Mouse (Mus musculus) gastrocnemius, postnatal 14 days (tissue): ENCODE measurements around the gene Rpf1. TPM values are rescaled to one million over a fixed set of nuclear protein-coding genes. Genes with fewer than 3 reads are reported as not detected.

Source experiments
- DNase-seq: peaks from one replicate; pipeline ENCODE4 v3.0.0; 2021; ENCODE audit warnings: mixed read lengths
- intact Hi-C: fragments of 180-260 bp; cut with DNase I; formaldehyde crosslinking; loops from one replicate; pipeline ENCODE4 v1.15.1; 2025; ENCODE audit warnings: low total_unique reads
- total RNA-seq, 2 experiments: library from RNA; stranded (reverse); gene quantifications; 2 replicates each; pipeline ENCODE4 v1.2.3; 2021

The Rpf1 gene
- total RNA-seq, 2 experiments from 2014 or later, result 12.9 to 14.5 TPM

- intact Hi-C loops, result no loop called here
Measured at GRCm38 (mm10) chr3:146506711-146507110, 14.5 kb downstream of the Rpf1 start.

GRCm38 (mm10) chr3:146501601-146502123, 19.6 kb downstream of the Rpf1 start:
- no peak for DNase-seq
- intact Hi-C loops, result no loop called here

More at GRCm38 (mm10) chr3:146506711-146507110, 14.5 kb downstream of the Rpf1 start:
- no peak for DNase-seq

GRCm38 (mm10) chr3:146500810-146501201, 20.4 kb downstream of the Rpf1 start:
- intact Hi-C loops, result no loop called here
- DNase-seq, result no peak

GRCm38 (mm10) chr3:146500003-146500809, 21.0 kb downstream of the Rpf1 start:
- intact Hi-C loops, result no loop called here
- DNase-seq, result peak; percentile 61

DNA sequence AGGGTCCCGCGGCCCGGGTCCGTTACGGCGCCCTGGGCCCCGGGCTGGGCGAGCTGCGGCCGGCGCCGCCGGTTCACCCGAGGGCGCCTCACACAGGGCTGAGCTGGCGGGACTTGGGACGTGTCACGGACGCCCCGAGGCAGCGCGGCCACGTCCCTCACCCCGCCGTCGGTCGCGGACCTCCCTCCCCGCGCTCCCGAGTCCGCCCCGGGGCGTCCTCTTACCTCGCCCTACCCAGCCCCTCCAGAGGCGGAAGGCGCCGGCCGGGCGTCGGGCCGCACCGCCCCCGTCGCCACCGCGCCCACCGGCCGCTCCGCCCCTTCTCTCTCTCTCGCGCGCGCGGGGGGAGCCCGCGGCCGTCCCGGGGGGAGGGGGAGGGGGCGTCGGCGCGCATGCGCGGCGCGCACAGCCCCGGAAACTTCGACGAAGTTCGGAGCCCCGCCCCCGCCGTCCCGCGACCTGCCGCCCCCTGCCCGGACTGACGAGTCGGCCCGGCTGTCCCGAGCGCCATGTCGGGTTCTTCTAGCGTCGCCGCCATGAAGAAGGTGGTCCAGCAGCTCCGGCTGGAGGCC, 21.7 kb downstream of the Rpf1 start, which contains the start of the genes Spata1 and Gng5:
Gene Spata1, minus strand, starts transcription at position 323 of the 572 bp plus-strand sequence.
Gene Gng5, plus strand, starts transcription at position 377 of the 572 bp plus-strand sequence.
- intact Hi-C loops, result no loop called here
- peak; percentile 89 for DNase-seq

DNA sequence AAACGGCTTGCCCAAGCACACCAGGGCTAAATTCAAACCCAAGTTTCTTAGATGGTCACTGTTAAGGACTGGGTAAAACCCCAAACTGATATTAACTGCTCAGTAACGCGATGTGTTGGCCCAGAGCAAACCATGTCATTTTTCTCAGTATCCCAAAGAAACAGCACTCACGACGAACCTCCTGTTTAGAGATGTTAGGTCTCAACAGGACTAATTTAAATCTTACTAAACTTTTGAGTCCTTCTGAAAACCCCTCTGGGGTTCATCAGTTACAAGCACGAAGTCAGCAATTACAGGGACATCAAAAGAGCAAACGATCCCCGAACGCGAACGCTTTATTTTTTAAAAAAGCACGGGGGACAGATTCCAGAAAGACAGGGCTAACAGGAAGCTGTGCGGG, 22.2 kb downstream of the Rpf1 start:
- intact Hi-C loops, result no loop called here
- DNase-seq, result no peak

DNA sequence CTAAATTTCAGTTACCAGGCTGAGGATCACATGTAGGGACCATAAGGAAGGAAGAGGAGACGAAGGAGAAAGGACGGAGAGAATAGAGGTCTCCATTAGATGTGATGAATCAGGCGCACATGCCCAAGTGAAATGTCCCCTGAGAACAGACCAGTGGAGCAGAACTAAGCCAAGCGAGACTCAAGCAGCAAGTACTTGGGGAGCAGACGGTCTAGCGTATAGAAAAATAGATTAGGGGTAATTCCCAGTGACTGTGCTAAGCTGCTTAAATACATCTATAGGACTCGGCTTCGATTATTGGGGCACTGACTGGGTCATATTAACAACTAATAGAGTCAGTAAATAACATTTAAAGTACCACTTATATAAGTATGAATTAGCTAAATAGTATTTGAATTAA, 26.3 kb downstream of the Rpf1 start:
- intact Hi-C loops, result no loop called here
- DNase-seq, result no peak

DNA sequence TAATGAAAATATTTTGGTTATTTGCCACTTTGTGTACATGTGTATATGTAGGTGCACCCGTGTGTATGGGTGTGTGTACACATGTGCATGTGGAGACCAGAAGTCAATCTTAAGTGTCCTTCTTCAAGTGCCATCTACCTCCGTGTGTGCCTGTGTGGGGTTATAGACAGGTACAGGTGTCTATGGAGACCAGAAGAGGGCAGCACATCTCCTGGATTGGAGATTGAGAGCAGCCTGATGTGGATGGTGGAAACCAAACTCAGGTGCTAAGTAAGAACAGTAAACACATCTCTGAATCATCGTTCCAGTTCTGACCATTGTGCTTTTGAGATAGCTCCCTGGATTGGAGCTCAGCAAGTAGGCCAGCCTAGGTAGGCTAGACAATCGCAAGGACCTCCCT, 34.8 kb downstream of the Rpf1 start:
- DNase-seq, result no peak
- intact Hi-C loops, result no loop called here

GRCm38 (mm10) chr3:146482044-146482443, 39.2 kb downstream of the Rpf1 start:
- DNase-seq, result no peak
- intact Hi-C loops, result loop anchor here (5.0 kb wide), 1 partner anchor 150 kb away; no protein-coding TSS in a partner anchor

DNA sequence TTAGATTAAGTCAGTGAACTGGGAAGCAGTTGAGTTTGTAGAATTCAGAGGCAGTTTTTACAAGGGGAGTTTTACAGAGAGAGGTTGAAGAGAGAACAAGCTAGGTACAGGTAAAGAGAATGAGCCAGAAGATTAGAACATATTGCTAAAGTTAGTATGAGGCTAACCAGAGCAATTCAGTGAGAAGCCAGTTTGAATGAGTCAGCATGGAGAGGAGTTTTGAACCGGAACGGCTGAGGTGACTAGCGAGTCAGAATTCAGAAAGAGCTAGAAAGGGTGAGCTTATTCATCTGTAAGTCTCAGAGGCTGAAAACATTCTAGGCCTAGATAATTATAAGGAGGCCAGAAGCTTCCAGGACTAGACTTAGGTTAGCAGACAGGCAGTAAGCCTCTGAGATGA, 46.8 kb downstream of the Rpf1 start:
- intact Hi-C loops, result no loop called here
- DNase-seq, result no peak

DNA sequence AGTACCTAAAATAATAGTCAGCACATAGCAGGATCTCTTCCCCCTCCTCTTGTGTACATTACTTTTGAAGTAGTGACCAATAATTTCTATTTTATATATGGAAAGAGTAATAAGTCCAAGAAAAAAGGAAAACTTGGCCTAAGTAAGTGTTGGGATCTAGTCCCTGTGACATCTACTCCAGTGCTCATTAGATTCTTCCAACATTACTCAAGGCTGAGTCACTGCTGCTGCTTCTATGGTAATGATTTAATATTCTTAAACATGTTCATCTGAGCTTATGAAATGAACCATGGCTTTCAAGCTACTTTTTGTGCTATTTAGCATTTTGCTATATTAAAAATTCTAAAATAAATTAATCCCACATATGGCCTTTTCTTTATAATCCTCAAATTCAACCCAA, 47.5 kb downstream of the Rpf1 start:
- DNase-seq, result no peak
- intact Hi-C loops, result no loop called here

DNA sequence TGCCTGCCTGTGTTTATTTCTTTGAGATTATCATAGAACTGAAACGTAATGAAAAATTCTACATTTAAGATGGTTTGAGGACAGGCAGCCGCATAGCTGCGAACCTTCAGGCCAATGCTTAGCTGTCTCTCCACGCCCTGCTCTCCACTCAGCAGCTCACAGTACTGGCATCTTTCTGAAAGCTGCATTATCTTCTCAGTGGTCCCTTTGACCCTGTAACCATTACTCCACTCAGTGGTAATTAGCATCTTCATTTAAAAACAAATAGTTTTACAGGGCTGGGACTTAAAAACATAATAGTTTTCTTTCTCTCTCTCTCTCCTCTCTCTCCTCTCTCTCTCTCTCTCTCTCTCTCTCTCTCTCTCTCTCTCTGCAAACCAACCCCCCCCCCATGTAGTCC, 48.6 kb downstream of the Rpf1 start:
- intact Hi-C loops, result no loop called here
- DNase-seq, result no peak

GRCm38 (mm10) chr3:146469226-146469625, 52.0 kb downstream of the Rpf1 start:
- intact Hi-C loops, result no loop called here
- DNase-seq, result no peak

DNA sequence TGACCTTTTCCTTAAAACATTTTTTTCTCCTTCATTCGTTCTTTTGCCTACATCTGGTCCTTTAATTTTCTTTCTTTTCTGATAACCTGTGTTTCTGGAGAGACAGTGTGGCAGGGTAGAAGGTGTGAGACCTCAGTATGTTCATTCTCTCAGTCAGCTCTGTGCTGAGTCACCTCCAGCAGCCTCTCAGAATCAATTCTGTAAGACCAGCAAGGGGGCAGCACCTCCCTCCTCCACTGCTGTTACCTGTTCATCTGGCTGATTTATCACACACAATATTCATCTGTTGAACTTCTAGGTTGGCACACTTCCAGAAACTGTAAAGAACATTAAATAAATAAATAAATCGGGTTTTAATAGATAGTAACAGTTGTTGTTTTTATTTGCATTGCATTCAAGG, 58.3 kb downstream of the Rpf1 start:
- DNase-seq, result no peak
- intact Hi-C loops, result no loop called here

Other genes with a start within 250 kb of the Rpf1 start
- 10 to 100 TPM; 15.6 to 16.7 TPM for gene Ssx2ip, start 116.8 kb downstream of the Rpf1 start, total RNA-seq
- gene Ctbs, start 71.6 kb downstream of the Rpf1 start, total RNA-seq, result 1 to 10 TPM; 4.2 to 4.7 TPM
- 1 to 10 TPM; 2.5 to 3.7 TPM for gene Spata1, start 21.7 kb downstream of the Rpf1 start, total RNA-seq
- 100 to 1,000 TPM; 233 to 275 TPM for gene Gng5, start 21.6 kb downstream of the Rpf1 start, total RNA-seq
- gene Uox, start 49.0 kb upstream of the Rpf1 start, total RNA-seq, result not detected
- not detected for gene Dnase2b, start 94.2 kb upstream of the Rpf1 start, total RNA-seq
- gene 4930503B20Rik, start 129.9 kb upstream of the Rpf1 start, total RNA-seq, result not detected
- 1 to 10 TPM in 1 of 2 experiments, under 1 TPM in 1; 0.57 to 1.7 TPM for gene Samd13, start 164.2 kb upstream of the Rpf1 start, total RNA-seq